9 mouse cellular contexts compared by ENCODE assay signal in genomic region chr9:111247682-111248246, GRCm38 (mm10). TPM values are rescaled to one million over a fixed set of nuclear protein-coding genes. Genes with fewer than 3 reads are reported as not detected.
DNase-seq lines count a peak whose midpoint lies in the region; ATAC-seq and TF ChIP-seq lines count a peak whose summit lies in the region.
"Had no signal": no experiment of that assay in that cellular context is flagged by ENCODE, and none has a peak within 500 bp of the region (broad histone marks: within the 10 kb centered on the region; RNA-seq: fewer than 3 reads in every experiment).

No protein-coding gene starts in this region.

- in situ Hi-C loops in Patski (cut with MboI; ENCODE audit: low pct_unique_long_range_greater_than_20kb) = no loop called here

- CTCF ChIA-PET in Patski (lab: Charles Lee) = interaction anchor here (1.0 to 2.1 kb wide), 6 partner anchors 11 to 42 kb away, joined by 3 to 11 read pairs (median 3); no protein-coding TSS in a partner anchor

- H3K27me3 ChIP-seq in Patski = no peaks in the 10 kb centered on the region
- no peaks in the 10 kb centered on the region for H3K27me3 ChIP-seq in heart, embryonic 13.5 days (replicated peaks)
- H3K27me3 ChIP-seq in midbrain, embryonic 10.5 days (ENCODE audit: low read depth, poor library complexity, severe bottlenecking) = no peaks in the 10 kb centered on the region

- peak; percentile 63 for TF ChIP-seq CTCF in Patski (IDR thresholded peaks at IDR 0.05)

- ATAC-seq in Patski = no peak
- no peak; the same call in 1 of the 2 replicates for ATAC-seq in heart, embryonic 13.5 days (ENCODE audit: extremely low read depth, insufficient number of reproducible peaks, low FRiP score, low TSS enrichment)

- no peak overlapping the region for H3K4me3 ChIP-seq in heart, embryonic 13.5 days
- no peak overlapping the region for H3K4me3 ChIP-seq in midbrain, embryonic 10.5 days

- peak overlapping the region; percentile 81 for H3K27ac ChIP-seq in heart, embryonic 13.5 days (replicated peaks)
- no peak overlapping the region for H3K27ac ChIP-seq in midbrain, embryonic 10.5 days (replicated peaks)

- H3K4me1 ChIP-seq in heart, embryonic 13.5 days = peaks cover 37% of the 10 kb centered on the region
- H3K4me1 ChIP-seq in midbrain, embryonic 10.5 days = no peaks in the 10 kb centered on the region

- no peak overlapping the region; the same call in 1 of the 2 replicates for H3K9ac ChIP-seq in heart, embryonic 13.5 days

- peak; percentile 27 to 30 for DNase-seq in layer of hippocampus, postnatal 10 days (ENCODE audit: low spot score in 2 of 2)
- no peak for DNase-seq in layer of hippocampus, adult 9-10 months (ENCODE audit: low spot score)
- DNase-seq in Patski (ENCODE audit: low read depth, low spot score) = no peak
- DNase-seq in naive thymus-derived CD4-positive, alpha-beta T cell, adult 2 months (ENCODE audit: low read depth) = peak; percentile 27
- no peak for DNase-seq in right cerebral cortex, postnatal 10 days (ENCODE audit: low spot score in 2 of 2)
- no peak for DNase-seq in cerebellum, adult 9-11 months
- no peak for DNase-seq in midbrain, embryonic 10.5 days (ENCODE audit: low spot score)
- DNase-seq: kidney, postnatal 4 days had no signal

- H3K4me2 ChIP-seq in heart, embryonic 13.5 days = no peak overlapping the region

- POLR2A ChIA-PET in Patski (lab: Charles Lee) = no interaction called here

- WGBS in heart, embryonic 13.5 days = 52% methylated on average over 3 of the region's 3 CpGs
- 93% methylated on average over 3 of the region's 3 CpGs for WGBS in midbrain, embryonic 10.5 days

- no peaks in the 10 kb centered on the region for H3K9me3 ChIP-seq in heart, embryonic 13.5 days
- no peaks in the 10 kb centered on the region for H3K9me3 ChIP-seq in midbrain, embryonic 10.5 days (replicated peaks)

- H3K36me3 ChIP-seq in heart, embryonic 13.5 days = peaks cover 76% of the 10 kb centered on the region
- H3K36me3 ChIP-seq in midbrain, embryonic 10.5 days = peaks cover 94% of the 10 kb centered on the region

RNA-seq across cellular contexts. Expression of gene Mlh1, which starts 23.8 kb away (rescaled TPM):
- total RNA-seq in layer of hippocampus, postnatal 10 days (2021) = 10 to 100 TPM; 21.1 to 26.0 TPM
- 17.1 TPM for polyA plus RNA-seq in Patski (2021)
- polyA plus RNA-seq in heart, embryonic 13.5 days (2015; fragmentation: Nextera tagmentation; extraction: Ambion mirVana) = 33.3 and 35.2 TPM in 2 replicates
- polyA plus RNA-seq in midbrain, embryonic 10.5 days (2016; fragmentation: Nextera tagmentation; extraction: Ambion mirVana) = 51.9 and 54.3 TPM in 2 replicates

RNA-seq across cellular contexts. Expression of gene Epm2aip1, which starts 24.0 kb away (rescaled TPM):
- total RNA-seq in layer of hippocampus, postnatal 10 days (2021) = 10 to 100 TPM; 80.1 to 83.0 TPM
- 28.7 TPM for polyA plus RNA-seq in Patski (2021)
- 17.3 and 17.6 TPM in 2 replicates for polyA plus RNA-seq in heart, embryonic 13.5 days (2015; fragmentation: Nextera tagmentation; extraction: Ambion mirVana)
- 25.3 and 30.4 TPM in 2 replicates for polyA plus RNA-seq in midbrain, embryonic 10.5 days (2016; fragmentation: Nextera tagmentation; extraction: Ambion mirVana)

Comparison
In these comparisons a context has a peak if more than half of its experiments do, and no peak if none do; other contexts are left out.
1. DNase-seq: peak in layer of hippocampus, postnatal 10 days (2 of 2) and naive thymus-derived CD4-positive, alpha-beta T cell, adult 2 months (single experiment); none in layer of hippocampus, adult 9-10 months (single experiment), Patski (single experiment), right cerebral cortex, postnatal 10 days (0 of 2), cerebellum, adult 9-11 months (single experiment) and midbrain, embryonic 10.5 days (single experiment).